Mouse (Mus musculus) neural tube, embryonic 13.5 days (tissue): ENCODE measurements around the gene Lurap1l. TPM values are rescaled to one million over a fixed set of nuclear protein-coding genes. Genes with fewer than 3 reads are reported as not detected.

ENCODE experiments used
- ATAC-seq: fragments of 200-750 bp; cut with Nextera tagmentation; 2 replicates; pipeline ENCODE4 v1.8.0; 2017; ENCODE audit warnings: low read depth, mild to moderate bottlenecking, moderate TSS enrichment, moderate library complexity
- H3K27ac ChIP-seq: fragments of 300-500 bp; sonication (generic); replicated peaks from 2 replicates; pipeline ENCODE4 v1.5.1; 2015; ENCODE audit warnings: moderate library complexity, mild to moderate bottlenecking, inconsistent platforms
- H3K27me3 ChIP-seq: fragments of 300-500 bp; sonication (generic); 2 replicates; pipeline ENCODE4 v1.6.1; 2015; ENCODE audit warnings: mild to moderate bottlenecking, inconsistent platforms
- H3K36me3 ChIP-seq: fragments of 300-500 bp; sonication (generic); 2 replicates; pipeline ENCODE4 v1.6.1; 2015; ENCODE audit warnings: mild to moderate bottlenecking, inconsistent platforms
- H3K4me1 ChIP-seq: fragments of 300-500 bp; sonication (generic); replicated peaks from 2 replicates; pipeline ENCODE4 v1.6.1; 2015; ENCODE audit warnings: inconsistent platforms
- H3K4me2 ChIP-seq: fragments of 300-500 bp; sonication (generic); 2 replicates; pipeline ENCODE4 v1.6.1; 2015; ENCODE audit warnings: inconsistent platforms, mild to moderate bottlenecking, moderate library complexity
- H3K4me3 ChIP-seq: fragments of 300-500 bp; sonication (generic); 2 replicates; pipeline ENCODE4 v1.5.1; 2015; ENCODE audit warnings: mild to moderate bottlenecking, inconsistent platforms
- H3K9ac ChIP-seq: fragments of 300-500 bp; sonication (generic); 2 replicates; pipeline ENCODE4 v1.6.1; 2015; ENCODE audit warnings: moderate library complexity, mild to moderate bottlenecking, inconsistent platforms
- H3K9me3 ChIP-seq: fragments of 300-500 bp; sonication (generic); 2 replicates; pipeline ENCODE4 v1.6.1; 2016; ENCODE audit warnings: inconsistent platforms
- WGBS: fragments of 180-500 bp; shearing (Covaris S2); methylation state at CpG from one replicate; pipeline ENCODE4 v1.1.7; 2015; 5-methylcytosine and 5-hydroxymethylcytosine counted together
- polyA plus RNA-seq: library from polyadenylated mRNA; unstranded; fragments of >200 nt; fragmentation: Nextera tagmentation; extraction: Ambion mirVana; gene quantifications from 2 replicates; pipeline ENCODE4 v1.2.1, GENCODE M21; 2015

Gene Lurap1l
- polyA plus RNA-seq, 1 experiment from 2014 or later = 8.2 TPM

GRCm38 (mm10) chr4:80919217-80919867 lies 8.9 kb downstream of the Lurap1l start:
- 63% methylated on average over 1 of the region's 1 CpGs for WGBS
- no peaks in the 10 kb centered on the region for H3K36me3 ChIP-seq

GRCm38 (mm10) chr4:80921646-80922489 lies 11.4 kb downstream of the Lurap1l start:
- H3K4me2 ChIP-seq = no peak overlapping the region
- 88% methylated on average over 4 of the region's 4 CpGs for WGBS
- H3K27ac ChIP-seq = no peak overlapping the region
- no peak overlapping the region for H3K4me3 ChIP-seq
- ATAC-seq = no peak
- no peak overlapping the region for H3K9ac ChIP-seq
- no peaks in the 10 kb centered on the region for H3K4me1 ChIP-seq
- no peaks in the 10 kb centered on the region for H3K9me3 ChIP-seq
- H3K36me3 ChIP-seq = no peaks in the 10 kb centered on the region
- H3K27me3 ChIP-seq = no peaks in the 10 kb centered on the region

More at GRCm38 (mm10) chr4:80919217-80919867, 8.9 kb downstream of the Lurap1l start:
- H3K9me3 ChIP-seq = no peaks in the 10 kb centered on the region
- no peak overlapping the region for H3K4me2 ChIP-seq
- no peaks in the 10 kb centered on the region for H3K4me1 ChIP-seq
- no peak for ATAC-seq
- H3K27ac ChIP-seq = no peak overlapping the region
- H3K4me3 ChIP-seq = no peak overlapping the region
- H3K27me3 ChIP-seq = no peaks in the 10 kb centered on the region
- no peak overlapping the region for H3K9ac ChIP-seq

- H3K36me3 ChIP-seq = no peaks in the 10 kb centered on the region
- H3K4me2 ChIP-seq = no peak overlapping the region
- no peaks in the 10 kb centered on the region for H3K9me3 ChIP-seq
- no peak overlapping the region for H3K4me3 ChIP-seq
- H3K4me1 ChIP-seq = no peaks in the 10 kb centered on the region
- H3K9ac ChIP-seq = no peak overlapping the region
- H3K27me3 ChIP-seq = no peaks in the 10 kb centered on the region
- H3K27ac ChIP-seq = no peak overlapping the region
- WGBS = 94% methylated on average over 2 of the region's 2 CpGs
- ATAC-seq = no peak
Observed at GRCm38 (mm10) chr4:80922654-80923053, 12.2 kb downstream of the Lurap1l start.

GRCm38 (mm10) chr4:80924815-80925214 lies 14.4 kb downstream of the Lurap1l start:
- H3K9ac ChIP-seq = no peak overlapping the region
- no peaks in the 10 kb centered on the region for H3K4me1 ChIP-seq
- H3K4me3 ChIP-seq = no peak overlapping the region
- WGBS = 77% methylated on average over 4 of the region's 4 CpGs
- H3K27me3 ChIP-seq = no peaks in the 10 kb centered on the region
- no peaks in the 10 kb centered on the region for H3K36me3 ChIP-seq
- H3K27ac ChIP-seq = no peak overlapping the region
- no peak overlapping the region for H3K4me2 ChIP-seq
- H3K9me3 ChIP-seq = no peaks in the 10 kb centered on the region
- ATAC-seq = no peak

- H3K27ac ChIP-seq = no peak overlapping the region
- ATAC-seq = no peak
Observed at GRCm38 (mm10) chr4:80925752-80926519, 15.5 kb downstream of the Lurap1l start.

GRCm38 (mm10) chr4:80934749-80935148 lies 24.3 kb downstream of the Lurap1l start:
- ATAC-seq = no peak
- H3K4me2 ChIP-seq = no peak overlapping the region
- no peak overlapping the region for H3K9ac ChIP-seq
- H3K36me3 ChIP-seq = no peaks in the 10 kb centered on the region
- WGBS = 94% methylated on average over 3 of the region's 3 CpGs
- no peaks in the 10 kb centered on the region for H3K27me3 ChIP-seq
- H3K4me3 ChIP-seq = no peak overlapping the region
- no peak overlapping the region for H3K27ac ChIP-seq
- H3K9me3 ChIP-seq = no peaks in the 10 kb centered on the region
- no peaks in the 10 kb centered on the region for H3K4me1 ChIP-seq

More at GRCm38 (mm10) chr4:80925752-80926519, 15.5 kb downstream of the Lurap1l start:
- WGBS = 73% methylated on average over 6 of the region's 6 CpGs
- no peak overlapping the region for H3K4me2 ChIP-seq
- no peaks in the 10 kb centered on the region for H3K4me1 ChIP-seq
- no peaks in the 10 kb centered on the region for H3K27me3 ChIP-seq
- no peaks in the 10 kb centered on the region for H3K9me3 ChIP-seq
- no peak overlapping the region for H3K4me3 ChIP-seq
- no peaks in the 10 kb centered on the region for H3K36me3 ChIP-seq
- H3K9ac ChIP-seq = no peak overlapping the region

GRCm38 (mm10) chr4:80939115-80939514 lies 28.7 kb downstream of the Lurap1l start:
- no peaks in the 10 kb centered on the region for H3K4me1 ChIP-seq
- no peak overlapping the region for H3K9ac ChIP-seq
- ATAC-seq = no peak
- H3K9me3 ChIP-seq = no peaks in the 10 kb centered on the region
- no peak overlapping the region for H3K4me2 ChIP-seq
- H3K27me3 ChIP-seq = no peaks in the 10 kb centered on the region
- no peak overlapping the region for H3K27ac ChIP-seq
- 71% methylated on average over 2 of the region's 2 CpGs for WGBS
- no peaks in the 10 kb centered on the region for H3K36me3 ChIP-seq
- no peak overlapping the region for H3K4me3 ChIP-seq

GRCm38 (mm10) chr4:80940946-80941345 lies 30.5 kb downstream of the Lurap1l start:
- no peak overlapping the region for H3K4me2 ChIP-seq
- ATAC-seq = no peak
- H3K27me3 ChIP-seq = no peaks in the 10 kb centered on the region
- H3K9ac ChIP-seq = no peak overlapping the region
- H3K4me3 ChIP-seq = no peak overlapping the region
- H3K4me1 ChIP-seq = no peaks in the 10 kb centered on the region
- H3K36me3 ChIP-seq = no peaks in the 10 kb centered on the region
- H3K27ac ChIP-seq = no peak overlapping the region
- no peaks in the 10 kb centered on the region for H3K9me3 ChIP-seq
- 80% methylated on average over 4 of the region's 4 CpGs for WGBS

- 81% methylated on average over 3 of the region's 3 CpGs for WGBS
- no peak overlapping the region for H3K4me3 ChIP-seq
- no peaks in the 10 kb centered on the region for H3K9me3 ChIP-seq
- no peaks in the 10 kb centered on the region for H3K27me3 ChIP-seq
- H3K27ac ChIP-seq = no peak overlapping the region
- no peaks in the 10 kb centered on the region for H3K36me3 ChIP-seq
- ATAC-seq = no peak
- H3K4me2 ChIP-seq = no peak overlapping the region
- no peak overlapping the region for H3K9ac ChIP-seq
- H3K4me1 ChIP-seq = no peaks in the 10 kb centered on the region
Observed at GRCm38 (mm10) chr4:80941978-80942377, 31.5 kb downstream of the Lurap1l start.

- Histone ChIP-seq H3K27ac (no peak overlapping the region), H3K4me1 (no peaks in the 10 kb centered on the region), H3K4me3 (no peak overlapping the region), H3K4me2 (no peak overlapping the region), H3K27me3 (no peaks in the 10 kb centered on the region), H3K36me3 (no peaks in the 10 kb centered on the region), H3K9me3 (no peaks in the 10 kb centered on the region), H3K9ac (no peak overlapping the region)
- ATAC-seq = no peak
Observed at GRCm38 (mm10) chr4:80944605-80945004, 34.2 kb downstream of the Lurap1l start.

GRCm38 (mm10) chr4:80949110-80949509 lies 38.7 kb downstream of the Lurap1l start:
- Histone ChIP-seq H3K36me3 (no peaks in the 10 kb centered on the region), H3K27me3 (no peaks in the 10 kb centered on the region), H3K4me2 (no peak overlapping the region), H3K27ac (no peak overlapping the region), H3K4me1 (no peaks in the 10 kb centered on the region), H3K4me3 (no peak overlapping the region), H3K9ac (no peak overlapping the region), H3K9me3 (no peaks in the 10 kb centered on the region)
- ATAC-seq = no peak

GRCm38 (mm10) chr4:80949720-80950119 lies 39.3 kb downstream of the Lurap1l start:
- H3K36me3 ChIP-seq = no peaks in the 10 kb centered on the region
- H3K4me1 ChIP-seq = no peaks in the 10 kb centered on the region
- ATAC-seq = no peak
- no peak overlapping the region for H3K9ac ChIP-seq
- 87% methylated on average over 2 of the region's 2 CpGs for WGBS
- H3K27me3 ChIP-seq = no peaks in the 10 kb centered on the region
- H3K4me2 ChIP-seq = no peak overlapping the region
- no peak overlapping the region for H3K27ac ChIP-seq
- H3K4me3 ChIP-seq = no peak overlapping the region
- no peaks in the 10 kb centered on the region for H3K9me3 ChIP-seq
